Mouse (Mus musculus): ENCODE results near the gene Swap70. TPM values are rescaled to one million over a fixed set of nuclear protein-coding genes. Genes with fewer than 3 reads are reported as not detected.

Gene Swap70
- polyA plus RNA-seq, 1 experiment from 2014 or later, result 23.3 TPM

GRCm38 (mm10) chr7:110277734-110278245 is 56.3 kb downstream of the Swap70 start:
- Histone ChIP-seq H3K4me1 (replicated peaks; ENCODE audit: insufficient read depth, low read length) (no peaks in the 10 kb centered on the region; the same call in 1 of the 2 replicates), H3K9ac (ENCODE audit: low read depth, low read length) (no peak overlapping the region), H3K9me3 (replicated peaks; ENCODE audit: low read length) (no peaks in the 10 kb centered on the region), H3K36me3 (ENCODE audit: insufficient read depth, low read length) (peaks cover 58% of the 10 kb centered on the region), H3K4me2 (ENCODE audit: low read length) (no peak overlapping the region), H3K4me3 (replicated peaks; ENCODE audit: low read depth, low read length) (no peak overlapping the region), H3K27me3 (ENCODE audit: insufficient read depth, low read length) (no peaks in the 10 kb centered on the region), H3K27ac (no peak overlapping the region)
- 84% methylated on average over 5 of the region's 5 CpGs for WGBS
- no peak for TF ChIP-seq CTCF (IDR thresholded peaks at IDR 0.05; ENCODE audit: low read depth)
- ATAC-seq (replicated peaks; ENCODE audit: low FRiP score, low read depth) (no peak), DNase-seq (ENCODE audit: low spot score) (no peak)

- Histone ChIP-seq H3K27ac (no peak overlapping the region), H3K9ac (ENCODE audit: low read depth, low read length) (no peak overlapping the region), H3K4me3 (replicated peaks; ENCODE audit: low read depth, low read length) (no peak overlapping the region), H3K36me3 (ENCODE audit: insufficient read depth, low read length) (peaks cover 51% of the 10 kb centered on the region), H3K4me2 (ENCODE audit: low read length) (no peak overlapping the region), H3K4me1 (replicated peaks; ENCODE audit: insufficient read depth, low read length) (no peaks in the 10 kb centered on the region), H3K27me3 (ENCODE audit: insufficient read depth, low read length) (no peaks in the 10 kb centered on the region), H3K9me3 (replicated peaks; ENCODE audit: low read length) (no peaks in the 10 kb centered on the region)
- no peak for TF ChIP-seq CTCF (IDR thresholded peaks at IDR 0.05; ENCODE audit: low read depth)
- ATAC-seq (replicated peaks; ENCODE audit: low FRiP score, low read depth) (no peak), DNase-seq (ENCODE audit: low spot score) (no peak)
- WGBS, result 99% methylated on average over 4 of the region's 4 CpGs
These were observed 57.7 kb downstream of the Swap70 start for GRCm38 (mm10) chr7:110279183-110279582.

DNA sequence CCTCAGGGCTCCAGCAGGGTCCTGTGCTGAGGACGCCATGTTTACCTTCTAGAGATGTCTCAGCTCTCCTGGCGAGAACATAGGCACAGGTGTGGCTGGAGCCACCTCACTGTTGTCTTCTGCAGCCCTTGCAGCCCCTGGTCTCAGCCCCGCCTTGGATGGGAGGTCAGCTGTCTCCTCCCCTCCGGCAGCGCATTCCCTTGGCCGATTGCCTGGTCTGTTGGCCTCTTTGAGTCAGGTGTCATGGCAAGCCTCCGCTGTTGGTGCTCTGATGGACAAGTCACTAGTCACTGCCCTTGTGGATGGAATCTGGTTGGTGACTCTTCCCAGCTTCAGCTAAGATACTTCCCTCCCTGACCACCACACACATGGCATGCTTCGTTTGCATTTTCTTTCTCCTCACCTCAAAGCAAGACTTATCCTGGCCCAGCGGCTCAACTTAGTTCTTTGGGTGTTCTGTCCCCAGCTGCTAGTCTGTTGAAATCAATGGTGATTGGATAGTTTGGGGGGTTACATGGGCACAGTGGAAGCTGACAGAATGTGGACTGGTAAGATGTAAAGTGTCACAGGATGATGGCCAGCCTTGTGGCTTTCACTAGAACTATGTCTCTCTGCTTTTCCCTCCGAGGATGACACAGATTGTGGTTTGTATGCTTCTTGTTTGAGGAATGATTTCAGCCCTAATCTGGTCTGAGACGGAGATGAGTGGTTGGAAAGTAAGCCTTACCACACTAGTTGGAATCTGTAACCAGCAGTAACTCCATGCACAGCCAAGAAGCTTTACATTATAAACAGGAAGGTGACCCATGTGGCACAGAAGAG is 60.1 kb downstream of the Swap70 start:
- peaks cover 34% of the 10 kb centered on the region for H3K36me3 ChIP-seq (ENCODE audit: insufficient read depth, low read length)
- TF ChIP-seq CTCF (IDR thresholded peaks at IDR 0.05; ENCODE audit: low read depth), result no peak
- 89% methylated on average over 11 of the region's 11 CpGs for WGBS
- no peaks in the 10 kb centered on the region for H3K9me3 ChIP-seq (replicated peaks; ENCODE audit: low read length)
- no peak for ATAC-seq (replicated peaks; ENCODE audit: low FRiP score, low read depth)
- H3K4me3 ChIP-seq (replicated peaks; ENCODE audit: low read depth, low read length), result no peak overlapping the region
- no peaks in the 10 kb centered on the region for H3K4me1 ChIP-seq (replicated peaks; ENCODE audit: insufficient read depth, low read length)
- no peak overlapping the region for H3K9ac ChIP-seq (ENCODE audit: low read depth, low read length)
- DNase-seq (ENCODE audit: low spot score), result no peak
- H3K27ac ChIP-seq, result no peak overlapping the region
- no peak overlapping the region for H3K4me2 ChIP-seq (ENCODE audit: low read length)
- no peaks in the 10 kb centered on the region for H3K27me3 ChIP-seq (ENCODE audit: insufficient read depth, low read length)

- no peak overlapping the region for H3K9ac ChIP-seq (ENCODE audit: low read depth, low read length)
- WGBS, result 90% methylated on average over 11 of the region's 11 CpGs
- ATAC-seq (replicated peaks; ENCODE audit: low FRiP score, low read depth) (no peak), DNase-seq (ENCODE audit: low spot score) (no peak)
- H3K27ac ChIP-seq, result no peak overlapping the region
- no peaks in the 10 kb centered on the region for H3K4me1 ChIP-seq (replicated peaks; ENCODE audit: insufficient read depth, low read length)
- TF ChIP-seq CTCF (IDR thresholded peaks at IDR 0.05; ENCODE audit: low read depth), result no peak
- no peaks in the 10 kb centered on the region for H3K27me3 ChIP-seq (ENCODE audit: insufficient read depth, low read length)
- H3K36me3 ChIP-seq (ENCODE audit: insufficient read depth, low read length), result peaks cover 27% of the 10 kb centered on the region
- no peak overlapping the region for H3K4me2 ChIP-seq (ENCODE audit: low read length)
- no peaks in the 10 kb centered on the region for H3K9me3 ChIP-seq (replicated peaks; ENCODE audit: low read length)
- H3K4me3 ChIP-seq (replicated peaks; ENCODE audit: low read depth, low read length), result no peak overlapping the region
These were observed 61.3 kb downstream of the Swap70 start for GRCm38 (mm10) chr7:110282797-110283196.

DNA sequence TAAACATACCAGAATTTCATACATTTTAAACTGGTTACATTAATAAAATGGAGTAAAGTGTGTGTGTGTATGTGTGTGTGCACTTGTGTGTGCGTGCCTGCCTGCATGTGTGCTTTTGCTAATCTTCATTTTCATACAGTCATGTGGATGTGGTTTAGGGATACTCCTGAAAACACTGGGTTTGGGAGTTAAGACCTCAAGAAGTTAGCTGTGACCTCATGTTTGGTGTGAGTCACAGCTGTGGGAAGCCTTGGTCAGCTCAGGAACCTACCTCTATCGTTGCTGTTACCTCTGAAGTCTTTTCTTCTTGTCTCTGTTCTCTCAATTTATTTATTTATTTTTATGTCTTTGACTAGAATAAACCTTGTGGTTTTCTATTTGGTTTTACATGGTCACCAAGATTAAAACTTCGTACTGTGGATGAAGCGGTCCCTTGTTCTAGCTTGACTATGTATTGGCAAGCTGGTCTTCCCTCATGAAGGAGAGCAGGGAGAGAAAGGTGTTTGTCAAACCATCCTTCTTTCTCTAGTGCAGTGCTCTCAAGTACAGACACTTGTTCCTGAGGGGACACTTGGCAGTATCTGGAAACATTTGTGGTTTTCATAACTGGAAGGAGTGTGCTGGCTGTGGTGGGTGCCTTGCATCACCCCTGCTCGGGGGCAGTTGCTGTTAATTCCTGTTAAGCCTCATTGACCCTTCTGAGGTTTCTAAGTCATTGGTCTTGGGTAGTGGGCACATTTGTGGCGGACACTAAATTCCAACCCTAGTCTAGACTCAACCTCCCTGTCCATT is 62.2 kb downstream of the Swap70 start:
- WGBS, result 85% methylated on average over 6 of the region's 6 CpGs
- ATAC-seq (replicated peaks; ENCODE audit: low FRiP score, low read depth), result no peak
- Histone ChIP-seq H3K9ac (ENCODE audit: low read depth, low read length) (no peak overlapping the region), H3K4me1 (replicated peaks; ENCODE audit: insufficient read depth, low read length) (peaks cover under 1% of the 10 kb centered on the region; the same call in 1 of the 2 replicates), H3K4me2 (ENCODE audit: low read length) (no peak overlapping the region), H3K27ac (no peak overlapping the region), H3K36me3 (ENCODE audit: insufficient read depth, low read length) (peaks cover 21% of the 10 kb centered on the region), H3K27me3 (ENCODE audit: insufficient read depth, low read length) (no peaks in the 10 kb centered on the region), H3K4me3 (replicated peaks; ENCODE audit: low read depth, low read length) (no peak overlapping the region), H3K9me3 (replicated peaks; ENCODE audit: low read length) (no peaks in the 10 kb centered on the region)
- DNase-seq (ENCODE audit: low spot score), result no peak
- TF ChIP-seq CTCF (IDR thresholded peaks at IDR 0.05; ENCODE audit: low read depth), result no peak

DNA sequence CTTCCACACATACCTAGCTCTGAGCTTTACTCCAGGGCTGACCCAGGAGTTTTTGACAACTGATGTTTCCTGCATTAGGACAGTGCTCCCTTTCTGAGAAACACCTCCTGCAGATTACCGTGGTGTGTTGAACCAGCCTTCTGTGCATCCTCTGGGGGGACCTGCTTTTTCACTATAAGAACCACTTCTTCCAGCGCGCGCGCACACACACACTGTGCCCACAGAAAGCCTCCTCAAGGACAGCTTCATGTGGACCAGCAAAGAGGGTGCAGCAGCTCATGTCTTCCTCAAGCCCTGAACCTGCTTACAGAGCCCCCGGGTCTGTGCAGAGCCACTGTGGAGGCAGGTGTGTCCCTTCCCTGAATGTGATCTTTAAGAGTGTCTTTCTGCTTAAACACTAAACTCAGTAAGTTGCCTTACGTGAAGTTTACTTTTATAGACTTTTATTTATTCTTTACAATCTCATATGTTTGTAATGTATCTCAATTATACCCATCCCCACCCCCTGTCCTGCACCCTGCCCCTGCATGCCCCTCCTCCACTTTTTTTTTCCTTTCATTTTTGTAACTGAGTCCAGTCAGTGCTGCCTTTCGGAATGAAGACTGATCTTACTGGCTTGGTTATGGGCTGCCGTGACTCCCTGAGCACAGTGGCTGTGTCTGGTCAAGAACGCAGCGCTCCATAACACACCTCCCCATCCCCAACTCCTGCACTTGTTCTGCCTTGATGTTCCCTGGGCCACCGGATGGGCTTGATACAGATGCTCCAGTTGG is 63.8 kb downstream of the Swap70 start:
- Histone ChIP-seq H3K4me3 (replicated peaks; ENCODE audit: low read depth, low read length) (no peak overlapping the region), H3K27ac (no peak overlapping the region), H3K4me1 (replicated peaks; ENCODE audit: insufficient read depth, low read length) (peaks cover 3% of the 10 kb centered on the region; the same call in 1 of the 2 replicates), H3K9ac (ENCODE audit: low read depth, low read length) (no peak overlapping the region), H3K9me3 (replicated peaks; ENCODE audit: low read length) (no peaks in the 10 kb centered on the region), H3K27me3 (ENCODE audit: insufficient read depth, low read length) (no peaks in the 10 kb centered on the region), H3K4me2 (ENCODE audit: low read length) (no peak overlapping the region), H3K36me3 (ENCODE audit: insufficient read depth, low read length) (peaks cover 5% of the 10 kb centered on the region; the same call in 1 of the 2 replicates)
- 94% methylated on average over 12 of the region's 12 CpGs for WGBS
- TF ChIP-seq CTCF (IDR thresholded peaks at IDR 0.05; ENCODE audit: low read depth), result no peak
- no peak for DNase-seq (ENCODE audit: low spot score)
- ATAC-seq (replicated peaks; ENCODE audit: low FRiP score, low read depth), result no peak

Data from kidney, postnatal 0 days (tissue).